2 mouse cellular contexts compared by ENCODE assay signal in genomic region chr10:24802742-24803244, GRCm38 (mm10). TPM values are rescaled to one million over a fixed set of nuclear protein-coding genes. Genes with fewer than 3 reads are reported as not detected.
"Had no signal": no experiment of that assay in that cellular context is flagged by ENCODE, and none has a peak within 500 bp of the region (broad histone marks: within the 10 kb centered on the region; RNA-seq: fewer than 3 reads in every experiment).

No protein-coding gene starts in this region.

RNA-seq across cellular contexts. Expression of gene Enpp3, which starts 39.8 kb away (rescaled TPM):
- total RNA-seq: granulocyte monocyte progenitor cell, adult 5-6 weeks had no signal
- polyA plus RNA-seq: erythroblast, embryonic 14.5 days had no signal
